Mouse (Mus musculus): ENCODE results near the gene Endou.

Endou gene

DNA sequence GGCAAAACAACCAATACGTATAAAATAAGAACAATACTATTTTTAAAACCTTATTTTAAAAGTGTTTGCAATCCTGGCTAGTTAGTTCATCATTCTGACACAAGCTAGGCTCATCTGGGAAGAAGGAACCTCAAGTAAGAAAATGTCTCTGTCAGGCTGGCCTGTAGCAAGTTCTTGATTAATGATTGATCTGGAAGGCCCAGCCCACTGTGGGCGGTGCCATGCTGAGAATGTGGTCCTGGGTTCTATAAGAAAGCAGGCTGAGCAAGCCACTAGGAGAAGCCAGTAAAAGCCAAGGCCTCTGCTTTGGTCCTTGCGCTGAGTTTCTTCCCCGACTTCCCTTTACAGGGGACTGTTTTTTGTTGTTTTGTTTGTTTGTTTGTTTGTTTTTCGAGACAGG lies 21.4 kb upstream of the Endou start:
- no peak for DNase-seq

- peak in 1 of 2 experiments; percentile 49 for DNase-seq
Observed at GRCm38 (mm10) chr15:97751676-97752075, 20.5 kb upstream of the Endou start.

DNA sequence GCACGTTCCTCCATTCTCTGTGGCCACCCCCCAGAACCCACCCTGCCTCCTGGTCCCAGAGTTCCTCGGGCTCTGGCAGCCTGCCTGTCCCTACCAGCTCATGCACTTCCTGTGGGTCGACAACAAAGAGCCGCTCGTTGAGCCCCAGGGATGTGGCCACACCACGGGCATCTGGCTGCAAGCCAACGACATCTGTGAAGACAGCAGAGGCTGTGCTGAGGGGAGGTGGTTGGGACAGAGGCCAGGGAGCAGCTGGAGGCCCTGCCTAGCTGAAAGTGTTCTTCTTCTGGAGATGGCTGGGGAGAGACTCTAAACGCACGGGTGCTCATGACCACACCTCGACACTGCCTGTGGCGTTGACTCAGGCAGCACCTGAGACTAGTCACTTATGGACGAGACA lies 19.6 kb upstream of the Endou start:
- peak; percentile 45 to 50 for DNase-seq

- no peak for DNase-seq
Observed at GRCm38 (mm10) chr15:97749841-97750240, 18.7 kb upstream of the Endou start.

DNA sequence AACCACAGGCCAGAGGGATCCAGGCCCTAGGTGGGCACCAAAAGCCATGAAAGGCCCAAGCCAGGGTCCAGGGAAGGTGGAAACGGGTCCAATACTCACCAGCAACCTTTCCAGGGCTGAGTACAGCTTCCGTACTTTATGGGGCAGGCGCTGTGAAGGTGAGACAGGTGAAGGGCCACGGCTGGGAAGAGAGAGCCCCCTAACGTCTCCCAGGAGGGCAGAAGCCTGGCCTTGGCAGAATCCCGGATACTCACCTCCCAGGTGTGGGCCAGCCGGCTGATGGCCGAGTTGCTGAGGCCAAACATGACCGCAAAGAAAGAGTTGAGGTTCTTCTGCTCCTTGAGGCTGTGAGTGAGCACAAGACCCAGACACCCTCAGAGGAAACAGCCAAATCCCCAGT lies 18.3 kb upstream of the Endou start:
- no peak for DNase-seq

DNA sequence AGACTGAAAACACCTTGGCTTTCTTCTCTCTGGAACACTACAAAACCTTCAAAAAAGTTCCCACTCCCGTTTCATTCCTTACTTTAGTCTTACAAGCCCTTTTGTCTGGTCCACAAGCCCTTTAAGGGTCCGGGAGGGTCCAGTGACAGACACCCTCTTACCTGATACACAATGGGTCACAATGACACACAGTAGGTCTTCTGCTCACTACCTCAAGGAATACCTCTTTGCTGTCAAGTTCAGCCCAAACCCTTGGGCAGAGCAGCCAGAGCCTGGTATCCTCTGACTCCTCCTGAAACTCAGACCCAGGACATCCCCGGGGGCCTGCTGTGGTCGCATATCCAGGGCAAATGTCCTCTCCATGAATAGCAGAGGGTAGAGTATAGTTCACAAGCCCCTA lies 17.8 kb upstream of the Endou start:
- DNase-seq, result no peak

- DNase-seq, result no peak
Observed at GRCm38 (mm10) chr15:97748309-97748708, 17.2 kb upstream of the Endou start.

DNA sequence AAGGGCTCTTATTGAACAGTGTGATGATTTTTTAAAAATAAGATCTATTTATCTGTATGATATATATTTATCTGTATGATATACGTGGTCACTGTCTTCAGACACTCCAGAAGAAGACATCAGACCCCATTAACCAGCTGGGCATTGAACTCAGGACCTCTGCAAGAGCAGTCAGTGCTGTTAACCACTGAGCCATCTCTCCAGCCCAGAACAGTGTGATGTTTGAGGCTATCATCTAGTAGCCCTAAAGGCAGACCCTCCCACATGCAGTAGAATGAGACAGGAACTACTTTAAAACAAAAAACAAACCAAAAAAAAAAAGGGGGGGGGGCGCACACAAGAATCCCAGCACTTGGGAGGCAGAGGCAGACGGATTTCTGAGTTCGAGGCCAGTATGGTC lies 16.3 kb upstream of the Endou start:
- DNase-seq, result no peak

DNA sequence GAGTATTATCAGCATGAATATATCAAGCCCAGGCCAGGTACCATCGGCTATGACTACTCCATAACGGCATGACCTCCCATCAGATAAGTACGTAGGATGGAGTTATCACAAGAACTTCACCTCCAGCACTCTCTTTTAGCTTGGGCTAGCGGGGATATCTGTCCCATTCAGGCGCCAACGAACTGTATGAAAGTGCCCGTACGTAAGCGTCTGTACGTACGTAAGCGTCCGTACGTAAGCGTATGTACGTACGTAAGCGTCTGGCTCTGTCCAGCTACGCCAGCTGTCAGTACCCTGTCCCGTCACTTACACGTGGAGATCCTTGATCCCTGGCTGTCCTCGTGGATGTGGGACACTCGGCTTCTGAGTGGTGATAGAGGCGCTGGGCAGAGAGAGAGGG lies 15.6 kb upstream of the Endou start:
- DNase-seq, result no peak

- no peak for DNase-seq
Observed at GRCm38 (mm10) chr15:97746278-97746677, 15.1 kb upstream of the Endou start.

DNA sequence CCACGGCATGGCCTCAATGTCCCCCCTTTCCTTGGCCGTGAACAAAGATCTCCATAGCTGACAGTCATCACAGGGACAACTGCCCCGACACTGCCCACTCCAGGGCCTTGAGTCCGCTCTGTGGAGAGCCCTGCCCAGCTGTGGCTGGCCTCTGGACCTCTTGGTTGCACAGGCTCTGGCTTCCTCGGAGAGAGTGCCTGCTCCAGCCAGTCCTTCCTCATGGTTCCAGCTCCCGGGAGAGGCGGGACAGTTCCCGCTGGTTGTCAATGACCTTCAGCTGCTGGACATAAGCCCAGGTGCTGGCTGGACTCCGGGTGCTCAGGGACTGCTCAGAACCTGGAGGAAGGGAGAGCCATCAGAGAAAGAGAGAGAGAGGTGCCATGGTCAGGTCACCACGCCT lies 14.2 kb upstream of the Endou start:
- DNase-seq, result no peak

GRCm38 (mm10) chr15:97744930-97745329 lies 13.8 kb upstream of the Endou start:
- DNase-seq, result peak; percentile 44 to 48

- DNase-seq, result no peak
Observed at GRCm38 (mm10) chr15:97743961-97744525, 12.9 kb upstream of the Endou start.

DNA sequence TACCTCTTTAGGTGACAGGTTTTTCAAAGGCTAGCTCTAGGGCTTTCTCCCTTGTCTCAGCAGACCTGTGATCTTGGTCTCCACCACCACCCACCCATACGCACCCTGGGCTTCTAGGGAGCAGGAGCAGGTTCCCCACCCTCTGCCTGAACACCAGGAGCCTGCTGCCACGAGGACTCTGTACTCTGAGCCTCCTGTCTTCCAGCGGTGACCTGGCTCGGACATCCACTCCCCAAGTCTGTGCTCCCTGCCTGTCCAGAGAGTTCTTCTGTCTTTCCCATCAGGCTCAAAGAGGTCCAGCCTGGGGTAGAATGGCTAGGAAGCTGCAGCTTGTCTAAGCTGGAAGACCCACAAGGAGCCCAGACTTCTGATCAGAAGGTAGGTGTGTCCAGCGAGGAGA lies 12.1 kb upstream of the Endou start:
- DNase-seq, result no peak

GRCm38 (mm10) chr15:97742600-97742999 lies 11.5 kb upstream of the Endou start:
- no peak for DNase-seq

DNA sequence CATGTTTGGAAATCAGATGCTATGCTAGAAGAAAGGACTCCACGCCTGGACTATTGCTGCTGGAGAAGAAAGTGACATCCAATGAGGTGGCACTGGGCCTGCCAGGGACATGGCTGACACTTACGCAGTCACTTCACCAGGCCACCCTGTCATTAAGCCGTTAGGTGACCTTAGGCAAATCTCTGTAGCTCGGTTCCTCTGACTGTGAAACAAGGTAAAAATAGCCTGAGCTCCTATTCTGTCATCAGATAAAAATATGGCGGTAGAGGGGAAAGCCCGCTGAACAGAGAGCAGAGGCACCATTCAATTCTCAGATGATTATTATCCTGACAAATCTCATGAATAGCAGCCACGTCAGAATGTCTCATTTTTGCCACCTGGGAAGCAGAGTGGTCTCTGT lies 10.9 kb upstream of the Endou start:
- no peak for DNase-seq

DNA sequence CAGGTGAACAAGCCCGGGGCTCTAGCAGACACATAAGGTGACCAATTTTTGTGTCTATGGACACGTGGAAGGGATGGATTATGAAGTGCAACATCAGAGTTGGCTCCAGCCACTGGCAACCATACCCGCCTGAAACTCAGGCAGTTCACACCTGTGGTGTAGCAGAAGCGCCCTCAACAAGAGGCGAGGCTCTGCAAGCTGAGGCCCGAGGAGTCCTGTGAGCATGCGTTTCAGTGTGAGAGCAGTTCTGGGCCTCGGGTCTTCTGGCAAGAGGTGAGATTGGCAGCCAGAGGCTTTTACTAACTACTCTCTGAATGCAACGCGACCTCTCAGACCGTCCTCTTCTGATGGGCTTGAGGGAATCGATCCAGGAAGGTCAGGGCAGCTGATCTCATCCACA lies 10.5 kb upstream of the Endou start:
- DNase-seq, result no peak

GRCm38 (mm10) chr15:97740283-97740732 lies 9.2 kb upstream of the Endou start:
- DNase-seq, result no peak

DNA sequence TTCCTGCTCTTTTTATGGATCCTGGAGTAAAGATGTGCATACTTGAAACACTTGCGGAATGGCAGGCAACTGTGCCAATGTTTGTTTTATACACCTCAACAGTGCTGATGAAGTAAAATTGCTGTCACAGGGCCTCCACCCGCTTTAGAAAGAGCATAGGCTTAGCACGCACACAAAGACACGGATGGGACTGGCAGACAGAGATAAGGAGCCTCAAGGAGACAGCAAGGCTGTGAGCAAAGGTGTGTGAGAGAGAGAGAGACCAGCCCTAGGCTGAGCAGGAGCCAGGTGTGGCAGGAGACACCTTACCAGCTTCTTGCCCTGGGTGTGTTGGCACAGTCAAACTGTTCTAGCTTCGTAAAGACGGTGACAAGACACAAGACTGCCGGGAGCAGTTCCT lies 7.8 kb upstream of the Endou start:
- DNase-seq, result no peak

DNA sequence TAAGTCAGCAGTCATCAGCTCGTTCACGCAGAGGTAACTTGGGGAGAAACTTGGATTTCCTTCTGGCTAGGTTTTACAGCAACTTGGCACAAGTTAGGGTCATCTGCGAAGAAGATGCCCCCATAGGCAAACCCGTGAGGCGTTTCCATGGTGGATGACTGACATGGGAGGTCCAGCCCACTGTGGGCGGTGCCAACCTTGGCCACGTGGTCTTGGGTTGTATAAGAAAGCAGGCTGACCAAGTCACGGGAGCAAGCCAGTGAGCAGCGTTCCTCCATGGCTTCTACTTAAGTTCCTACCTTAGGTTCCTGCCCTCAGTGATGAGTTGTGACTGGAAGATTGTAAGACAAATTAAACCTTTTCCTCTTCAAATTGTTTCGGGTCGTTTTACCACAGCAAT lies 849 bp upstream of the Endou start:
- no peak for DNase-seq

DNA sequence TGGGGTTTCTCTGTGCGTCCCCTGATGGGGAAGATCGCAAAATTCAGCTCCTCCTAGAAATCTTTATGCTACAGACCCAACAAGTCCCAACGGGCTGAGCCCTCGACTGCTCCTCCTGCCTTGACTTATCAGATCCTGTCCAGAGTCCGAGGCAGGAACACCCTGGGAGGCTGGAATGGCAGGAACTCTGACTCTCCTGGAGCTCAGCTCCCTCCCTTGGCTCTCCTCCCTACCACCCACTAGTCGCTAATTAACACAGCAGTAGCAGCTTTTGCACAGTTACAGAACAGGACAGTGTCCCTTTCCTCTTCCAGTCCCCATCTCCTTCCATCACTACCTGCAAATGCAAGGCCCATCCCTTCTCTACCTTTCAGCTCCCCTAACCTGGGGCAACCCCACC lies 774 bp downstream of the Endou start:
- no peak for DNase-seq

DNA sequence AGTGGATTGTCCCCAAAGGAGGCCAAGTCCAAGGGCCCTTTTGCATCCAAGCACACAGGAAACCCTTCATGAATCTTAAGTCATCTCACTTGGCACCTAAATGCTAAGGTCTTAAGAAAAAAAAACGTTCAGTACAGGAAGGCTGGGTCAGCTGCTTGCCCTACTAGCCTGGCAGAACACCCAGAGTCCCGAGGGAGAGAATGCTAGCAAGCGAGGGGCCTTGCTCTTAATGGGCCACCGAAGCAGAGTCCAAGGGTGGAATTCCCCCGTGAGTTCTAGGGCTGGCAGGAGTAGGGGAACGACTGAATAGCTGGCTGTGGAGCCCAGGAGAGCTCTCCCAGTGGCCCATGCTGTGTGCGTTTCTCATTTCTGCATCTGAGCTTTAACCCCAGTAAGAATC lies 2.3 kb downstream of the Endou start:
- DNase-seq, result no peak

- no peak for DNase-seq
Observed at GRCm38 (mm10) chr15:97728394-97728793, 2.7 kb downstream of the Endou start.

- DNase-seq, result no peak
Observed at GRCm38 (mm10) chr15:97727520-97727919, 3.6 kb downstream of the Endou start.

DNA sequence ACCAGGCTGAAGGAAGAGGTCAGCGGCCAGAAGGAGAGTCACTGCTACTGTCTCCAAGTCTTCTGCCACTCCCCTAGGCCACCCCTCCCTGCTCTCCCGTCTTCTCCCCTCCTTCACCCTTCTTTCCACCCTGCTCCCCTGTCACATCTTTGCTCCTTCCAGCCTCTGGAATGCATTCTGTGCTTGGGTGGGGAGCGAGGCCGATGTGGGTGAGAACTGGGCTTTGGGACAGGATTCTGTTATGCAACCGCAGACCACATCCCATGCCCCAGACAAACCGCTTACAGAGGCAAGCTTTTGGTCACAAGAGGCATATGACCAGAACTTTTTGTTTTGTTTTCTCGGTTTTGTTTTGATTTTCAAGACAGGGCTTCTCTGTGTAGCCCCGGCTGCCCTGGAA lies 4.1 kb downstream of the Endou start:
- DNase-seq, result no peak

GRCm38 (mm10) chr15:97726310-97726709 lies 4.8 kb downstream of the Endou start:
- DNase-seq, result no peak

All from spleen, adult 18-20 months (tissue).